Mouse (Mus musculus) adipocyte (in vitro differentiated cells): ENCODE measurements around the gene Gm3045.

ENCODE experiments used
- DNase-seq: peaks from one replicate; pipeline ENCODE4 v3.0.0-alpha.2; 2016; ENCODE audit warnings: low spot score

Gm3045 gene

DNA sequence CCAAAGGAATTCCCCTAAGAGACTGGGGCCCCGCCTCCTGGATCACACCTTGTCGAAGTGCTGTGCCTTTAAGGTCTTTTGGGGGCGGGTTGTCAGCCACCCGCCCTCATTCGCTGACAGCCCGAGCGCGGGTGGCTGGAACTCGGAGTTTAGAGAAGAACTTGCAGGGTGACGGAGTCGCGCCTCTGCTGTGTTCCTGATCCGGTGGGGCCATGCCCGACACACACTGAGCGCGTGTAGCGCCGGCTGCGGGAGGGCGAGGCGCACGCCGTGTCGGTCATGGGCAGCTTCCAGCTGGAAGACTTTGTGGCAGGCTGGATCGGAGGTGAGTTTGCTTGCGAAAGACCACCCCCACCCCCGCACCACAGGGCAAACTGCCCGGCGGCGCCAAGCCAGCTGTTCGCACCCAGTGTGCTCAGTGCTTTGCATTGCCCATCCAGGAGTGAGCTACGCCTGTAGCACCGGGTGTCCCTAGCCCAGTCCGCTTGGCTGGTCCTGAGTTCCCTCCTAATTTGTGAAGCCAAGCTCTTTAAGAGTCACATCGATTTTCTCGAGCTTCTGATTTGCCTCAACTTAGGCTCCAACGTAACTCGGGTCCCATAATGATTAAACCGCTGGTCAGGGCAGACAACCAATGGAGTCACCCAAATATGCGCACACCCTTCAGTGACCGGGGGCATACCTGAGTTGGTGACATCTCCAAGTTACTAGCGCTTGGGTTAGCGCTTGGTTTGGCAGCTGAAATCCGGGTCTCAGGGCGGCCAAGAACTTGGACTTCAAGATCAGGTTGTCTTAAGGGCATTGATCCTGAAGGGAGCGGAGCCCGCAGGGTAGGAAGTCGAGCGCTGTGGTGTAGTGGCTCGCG, 12.0 kb downstream of the Gm3045 start, which contains the start of gene Slc25a48:
Slc25a48 (plus strand) TSS at position 145 of the 865 bp plus-strand sequence.
- DNase-seq: no peak

- no peak for DNase-seq
Measured at GRCm38 (mm10) chr13:56443411-56443810, 17.0 kb downstream of the Gm3045 start.

DNA sequence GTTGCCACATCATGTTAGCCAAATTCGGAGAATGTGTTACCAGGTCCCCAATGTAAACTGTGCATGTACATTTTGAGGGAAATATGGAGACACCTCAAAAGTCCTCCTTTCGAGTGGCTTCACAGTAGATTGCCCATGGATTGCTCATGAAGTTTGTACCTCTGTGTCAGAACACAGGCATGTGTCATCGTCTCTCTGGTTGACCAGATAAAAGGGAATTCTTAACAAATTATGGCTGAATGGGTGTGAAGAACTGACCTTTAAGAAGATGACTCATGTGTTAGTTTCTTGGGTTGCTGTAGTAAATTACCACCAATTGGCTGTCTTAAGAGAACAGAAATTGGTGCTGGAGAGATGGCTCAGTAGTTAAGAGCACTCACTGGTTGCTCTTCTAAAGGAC, 17.7 kb downstream of the Gm3045 start:
- no peak for DNase-seq

DNA sequence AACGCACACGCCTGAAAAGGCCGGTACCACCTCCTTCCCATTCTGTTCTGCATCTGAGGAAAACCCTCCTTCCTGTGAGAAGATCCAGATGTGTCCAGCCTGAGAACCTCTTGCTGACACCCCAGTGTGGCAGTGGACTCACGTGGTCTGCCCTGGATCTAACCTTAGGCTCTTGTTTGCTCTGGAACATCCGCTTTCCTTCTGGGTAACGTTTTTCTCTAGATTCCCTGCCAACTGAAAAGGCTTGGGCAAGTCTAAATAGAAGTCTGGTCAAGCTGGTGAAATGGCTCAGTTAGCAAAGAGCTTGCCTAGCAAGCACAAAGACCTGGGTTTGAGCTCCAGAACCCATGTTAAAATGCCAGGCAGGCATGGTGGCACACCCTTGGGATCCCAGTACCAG, 18.6 kb downstream of the Gm3045 start:
- DNase-seq: no peak

GRCm38 (mm10) chr13:56449239-56450030, 23.0 kb downstream of the Gm3045 start:
- DNase-seq: peak; percentile 19

DNA sequence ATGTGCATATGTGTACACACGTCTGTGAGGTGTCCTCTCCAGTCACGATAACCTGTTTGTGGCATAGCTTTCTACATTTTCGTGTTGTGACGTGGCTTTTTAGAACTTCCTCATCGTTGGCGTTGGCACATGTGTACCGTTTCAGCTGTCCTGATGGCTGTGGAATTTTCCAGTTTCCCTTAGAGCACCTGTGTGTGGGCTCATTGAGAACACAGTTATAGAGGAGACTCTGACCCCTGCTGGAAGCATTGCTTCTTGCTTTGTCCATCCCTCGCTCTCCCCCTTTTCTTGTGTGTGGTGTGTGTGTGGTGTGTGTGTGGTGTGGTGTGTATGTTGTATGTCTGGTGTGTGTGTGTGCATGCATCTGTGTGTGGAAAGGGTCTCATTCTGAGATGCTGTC, 23.6 kb downstream of the Gm3045 start:
- no peak for DNase-seq

- no peak for DNase-seq
Measured at GRCm38 (mm10) chr13:56458001-56458400, 31.6 kb downstream of the Gm3045 start.

DNA sequence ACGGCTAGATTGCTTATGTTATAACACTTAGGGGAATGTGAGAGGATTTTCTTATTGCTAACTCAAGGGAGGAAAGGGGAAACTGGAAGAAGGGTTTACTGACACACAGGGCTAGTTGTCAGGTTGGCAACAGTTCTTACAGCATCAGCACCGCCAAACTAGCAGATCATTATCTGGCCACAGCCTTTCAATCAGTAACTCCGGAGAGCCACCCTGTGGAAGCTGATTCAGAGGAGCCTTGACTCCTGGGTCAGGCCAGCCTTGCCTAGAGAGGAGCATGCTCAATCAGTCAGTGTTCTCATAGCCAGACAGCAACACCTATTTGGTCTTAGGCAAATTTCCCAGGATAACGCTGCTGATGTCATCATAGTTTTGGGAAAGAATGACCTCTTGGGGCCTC, 35.1 kb downstream of the Gm3045 start:
- DNase-seq: no peak

DNA sequence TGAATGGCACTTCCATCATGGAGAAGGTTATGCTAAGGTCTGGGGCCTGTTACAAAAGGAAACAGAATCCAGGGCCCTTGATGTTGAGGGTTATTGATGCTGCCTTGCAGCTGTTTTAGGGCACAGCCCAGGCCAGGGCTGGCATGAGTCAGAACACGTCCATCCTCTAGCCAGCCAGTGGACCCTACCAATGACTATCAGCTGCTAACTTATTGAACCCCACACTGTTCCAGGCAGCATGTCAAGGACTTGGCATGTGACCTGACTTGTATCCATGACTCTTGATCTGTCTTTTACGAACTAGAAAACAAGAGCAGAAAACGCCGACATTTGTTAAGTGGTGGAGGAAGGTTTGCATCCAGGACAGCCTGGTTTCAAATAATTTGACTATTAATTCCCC, 36.4 kb downstream of the Gm3045 start:
- DNase-seq: no peak

DNA sequence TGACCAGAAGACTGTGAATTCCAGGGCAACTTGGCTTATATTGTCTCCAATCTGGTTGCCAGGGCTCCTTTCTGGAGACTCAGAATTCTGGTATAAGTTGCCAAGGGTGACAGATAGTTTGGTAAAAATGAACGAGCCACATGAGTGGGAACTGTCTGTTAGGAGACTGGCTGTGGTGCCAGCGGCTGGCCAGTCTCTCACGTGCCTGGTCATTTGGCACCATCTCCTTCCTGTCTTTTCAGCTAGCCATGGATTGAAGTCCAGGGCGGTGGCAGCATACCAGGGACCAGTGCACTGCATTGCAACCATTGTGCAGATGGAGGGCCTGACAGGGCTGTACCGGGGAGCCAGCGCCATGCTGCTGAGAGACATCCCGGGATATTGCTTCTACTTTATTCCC, 36.9 kb downstream of the Gm3045 start:
- no peak for DNase-seq

GRCm38 (mm10) chr13:56463750-56464149, 37.4 kb downstream of the Gm3045 start:
- no peak for DNase-seq

- no peak for DNase-seq
Measured at GRCm38 (mm10) chr13:56467786-56468185, 41.4 kb downstream of the Gm3045 start.

GRCm38 (mm10) chr13:56468536-56468935, 42.1 kb downstream of the Gm3045 start:
- DNase-seq: no peak

DNA sequence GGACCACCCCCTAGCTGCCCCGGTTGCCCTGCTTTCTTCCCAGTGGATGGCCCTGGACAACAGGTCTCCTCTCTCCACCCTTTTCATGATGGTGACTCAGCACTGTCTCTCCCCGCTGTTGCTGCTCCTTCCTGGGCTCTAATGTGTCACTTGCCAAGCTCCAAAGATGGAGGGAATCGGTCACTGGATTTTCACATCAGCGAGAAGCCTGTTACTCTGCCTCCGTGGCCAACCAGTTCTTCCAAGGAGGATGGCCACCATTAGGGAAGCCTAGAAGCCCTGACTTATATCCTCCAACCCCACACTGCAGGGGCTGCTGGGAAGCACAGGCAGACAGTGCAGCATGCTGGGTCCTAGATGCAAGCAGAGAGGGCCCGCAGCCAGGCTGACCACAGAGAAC, 44.8 kb downstream of the Gm3045 start:
- DNase-seq: no peak

GRCm38 (mm10) chr13:56471951-56472350, 45.6 kb downstream of the Gm3045 start:
- DNase-seq: peak; percentile 86

- no peak for DNase-seq
Measured at GRCm38 (mm10) chr13:56472661-56473060, 46.3 kb downstream of the Gm3045 start.

- peak; percentile 63 for DNase-seq
Measured at GRCm38 (mm10) chr13:56475363-56475762, 49.0 kb downstream of the Gm3045 start.

- peak; percentile 13 for DNase-seq
Measured at GRCm38 (mm10) chr13:56476790-56477189, 50.4 kb downstream of the Gm3045 start.

DNA sequence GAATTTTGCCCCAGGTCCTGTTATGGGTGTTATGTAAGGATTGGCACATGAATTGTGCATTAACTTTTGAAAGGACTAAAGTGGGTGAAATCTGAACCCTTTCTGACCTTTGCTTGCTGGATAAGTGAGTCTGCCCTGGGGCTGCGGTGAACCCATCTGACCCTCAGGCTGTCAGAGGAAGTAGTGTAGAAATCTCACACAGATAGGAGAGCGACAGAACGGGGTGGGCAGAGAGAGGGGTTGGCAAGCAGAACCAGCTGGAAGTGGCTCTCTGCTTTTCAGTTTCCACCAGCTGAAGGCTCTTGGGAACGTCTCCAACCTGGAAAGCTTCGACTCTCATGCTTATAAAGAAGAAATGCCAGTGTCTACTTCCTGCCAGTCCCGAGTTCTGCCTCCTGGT, 50.9 kb downstream of the Gm3045 start:
- DNase-seq: peak; percentile 21

GRCm38 (mm10) chr13:56478027-56478426, 51.6 kb downstream of the Gm3045 start:
- no peak for DNase-seq

DNA sequence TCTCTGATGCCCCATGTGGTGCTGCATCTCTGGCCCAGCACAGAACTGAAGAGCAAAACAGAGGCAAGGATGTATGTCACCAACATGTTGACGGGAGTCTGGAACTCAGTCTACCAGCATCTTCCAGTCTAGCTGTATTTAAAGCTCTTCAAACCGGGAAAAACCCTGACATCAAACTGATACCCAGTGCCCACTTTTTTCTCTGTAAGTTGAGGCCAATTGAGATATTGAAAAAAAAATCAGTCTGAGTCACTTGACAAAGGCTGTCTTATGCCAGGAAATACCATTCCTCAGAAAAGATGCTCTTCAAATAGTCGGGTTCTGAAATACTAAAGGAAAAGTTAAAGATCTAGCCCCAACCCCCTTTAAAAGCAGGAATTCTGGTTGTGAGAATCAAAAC, 55.8 kb downstream of the Gm3045 start, which contains the start of gene Il9:
Il9 (minus strand) TSS at position 101 of the 400 bp plus-strand sequence.
- DNase-seq: no peak
